Mouse (Mus musculus) limb, embryonic 13.5 days (tissue): ENCODE measurements around the gene Evc. TPM values are rescaled to one million over a fixed set of nuclear protein-coding genes. Genes with fewer than 3 reads are reported as not detected.

Experiments
- ATAC-seq: fragments of 200-750 bp; cut with Nextera tagmentation; 2 replicates; pipeline ENCODE4 v1.8.0; 2017; ENCODE audit warnings: low read depth, moderate number of reproducible peaks, moderate TSS enrichment; ENCODE audit not compliant: low FRiP score
- H3K27ac ChIP-seq: fragments of 300-500 bp; sonication (generic); 2 replicates; pipeline ENCODE4 v1.5.1; 2015; ENCODE audit warnings: inconsistent platforms, mild to moderate bottlenecking, moderate library complexity
- H3K27me3 ChIP-seq: fragments of 300-500 bp; sonication (generic); 2 replicates; pipeline ENCODE4 v1.6.1; 2015; ENCODE audit warnings: mild to moderate bottlenecking, inconsistent platforms
- H3K36me3 ChIP-seq: fragments of 300-500 bp; sonication (generic); 2 replicates; pipeline ENCODE4 v1.6.1; 2015; ENCODE audit warnings: inconsistent platforms, mild to moderate bottlenecking, moderate library complexity
- H3K4me1 ChIP-seq: fragments of 300-500 bp; sonication (generic); 2 replicates; pipeline ENCODE4 v1.6.1; 2015; ENCODE audit warnings: inconsistent platforms
- H3K4me2 ChIP-seq: fragments of 300-500 bp; sonication (generic); replicated peaks from 2 replicates; pipeline ENCODE4 v1.6.1; 2015; ENCODE audit warnings: inconsistent platforms, mild to moderate bottlenecking, moderate library complexity
- H3K4me3 ChIP-seq: fragments of 300-500 bp; sonication (generic); 2 replicates; pipeline ENCODE4 v1.5.1; 2015; ENCODE audit warnings: moderate library complexity, mild to moderate bottlenecking, inconsistent platforms
- H3K9ac ChIP-seq: fragments of 300-500 bp; sonication (generic); 2 replicates; pipeline ENCODE4 v1.6.1; 2015; ENCODE audit warnings: mild to moderate bottlenecking, inconsistent platforms
- H3K9me3 ChIP-seq: fragments of 300-500 bp; sonication (generic); 2 replicates; pipeline ENCODE4 v1.6.1; 2016; ENCODE audit warnings: inconsistent platforms
- WGBS: fragments of 180-500 bp; shearing (Covaris S2); methylation state at CpG from one replicate; pipeline ENCODE4 v1.1.7; 2015; 5-methylcytosine and 5-hydroxymethylcytosine counted together
- polyA plus RNA-seq: library from polyadenylated mRNA; unstranded; fragments of >200 nt; fragmentation: Nextera tagmentation; extraction: Ambion mirVana; gene quantifications from 2 replicates; pipeline ENCODE4 v1.2.1, GENCODE M21; 2015

Evc gene
- polyA plus RNA-seq = 32.6 and 33.2 TPM in 2 replicates

DNA sequence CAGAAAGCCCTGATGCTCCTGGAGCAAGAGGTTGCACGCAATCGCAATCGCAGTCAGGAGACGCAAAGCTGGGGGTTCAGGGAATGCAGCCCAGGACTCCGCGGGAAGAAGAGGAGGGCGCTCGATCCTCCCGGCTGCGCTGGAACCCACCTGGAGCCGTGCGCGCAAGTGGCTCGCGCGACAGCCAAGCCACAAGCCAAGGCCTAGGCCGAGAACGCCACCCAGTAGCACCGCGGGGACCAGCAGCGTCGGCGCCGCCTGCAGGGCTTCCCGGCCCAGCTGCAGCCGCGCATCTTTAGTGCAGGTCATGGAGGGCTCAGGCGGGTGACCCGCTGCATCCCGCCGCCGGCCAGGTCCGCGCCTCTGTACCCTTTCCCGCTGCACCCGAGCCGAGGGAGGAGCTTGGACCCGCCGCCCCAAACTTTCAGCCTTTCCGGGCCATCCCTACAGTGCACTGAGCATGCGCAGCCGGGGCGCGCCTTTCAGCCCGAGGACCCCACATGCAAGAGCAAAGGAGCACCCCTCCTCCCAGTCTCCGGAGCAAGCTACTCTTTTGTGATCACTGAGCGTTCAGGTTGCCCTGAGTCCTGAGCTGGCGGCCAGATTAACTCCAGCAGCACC, at the start of gene Evc:
Evc (minus strand) TSS at position 410 of the 621 bp plus-strand sequence.
- H3K4me3 ChIP-seq = peak within 1 kb of the TSS; percentile 79
- H3K4me1 ChIP-seq = peaks cover 52% of the 10 kb centered on the region
- H3K9me3 ChIP-seq = no peaks in the 10 kb centered on the region
- H3K36me3 ChIP-seq = peaks cover 29% of the 10 kb centered on the region
- peak within 1 kb of the TSS; percentile 81 for H3K4me2 ChIP-seq
- ATAC-seq = peak; percentile 81
- WGBS = under 1% methylated on average over 43 of the region's 48 CpGs
- H3K27me3 ChIP-seq = no peaks in the 10 kb centered on the region
- peak within 1 kb of the TSS; percentile 92 for H3K27ac ChIP-seq
- peak within 1 kb of the TSS; percentile 90 for H3K9ac ChIP-seq

DNA sequence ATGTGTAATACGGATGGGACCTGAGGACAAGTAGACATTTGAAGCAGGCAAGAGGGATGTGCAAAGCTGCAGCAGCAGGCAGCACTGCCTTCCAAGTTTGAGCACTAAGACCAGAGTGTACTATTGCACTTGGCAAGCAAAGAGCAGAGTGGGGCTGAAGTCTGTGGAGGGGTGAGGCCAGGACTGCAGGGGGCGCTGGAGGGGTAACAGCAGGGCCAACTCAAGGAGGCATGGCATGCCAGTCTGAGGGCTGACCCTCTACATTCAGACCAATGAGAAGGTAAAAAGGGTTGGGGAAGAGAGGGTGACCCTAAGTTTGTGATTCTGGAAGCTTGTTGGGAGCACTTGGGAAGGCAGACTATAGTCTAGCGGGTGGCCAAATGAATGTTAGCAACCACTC, 46.9 kb upstream of the Evc start:
- Histone ChIP-seq H3K27ac (no peak overlapping the region), H3K4me2 (no peak overlapping the region), H3K27me3 (no peaks in the 10 kb centered on the region), H3K9me3 (no peaks in the 10 kb centered on the region), H3K4me3 (no peak overlapping the region), H3K9ac (no peak overlapping the region), H3K4me1 (no peaks in the 10 kb centered on the region), H3K36me3 (peaks cover 97% of the 10 kb centered on the region)
- WGBS = 87% methylated on average over 3 of the region's 3 CpGs
- ATAC-seq = no peak

DNA sequence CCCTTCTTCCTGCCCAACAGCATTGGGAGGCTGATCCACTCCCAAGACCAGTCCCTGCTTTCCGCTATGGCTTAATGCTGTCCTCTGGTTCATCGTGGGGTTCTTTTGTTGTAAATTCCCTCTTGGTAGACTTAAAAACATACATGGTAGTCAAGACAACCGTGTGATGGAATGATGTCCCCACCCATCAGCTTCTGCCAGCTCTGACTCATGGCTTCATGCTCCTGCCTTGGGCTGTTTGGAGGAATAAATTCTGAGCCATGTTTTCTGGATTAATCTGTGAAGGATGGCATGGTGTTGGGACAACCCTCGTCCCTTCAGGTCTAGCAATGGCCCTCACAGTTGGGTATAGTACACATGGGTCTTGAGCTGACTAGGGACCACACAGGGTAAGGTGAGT, 43.9 kb upstream of the Evc start:
- Histone ChIP-seq H3K27me3 (no peaks in the 10 kb centered on the region), H3K4me3 (no peak overlapping the region), H3K4me2 (no peak overlapping the region), H3K4me1 (no peaks in the 10 kb centered on the region), H3K9me3 (no peaks in the 10 kb centered on the region), H3K9ac (no peak overlapping the region), H3K27ac (no peak overlapping the region), H3K36me3 (peaks cover 82% of the 10 kb centered on the region)
- no peak for ATAC-seq
- WGBS = 89% methylated on average over 4 of the region's 4 CpGs

DNA sequence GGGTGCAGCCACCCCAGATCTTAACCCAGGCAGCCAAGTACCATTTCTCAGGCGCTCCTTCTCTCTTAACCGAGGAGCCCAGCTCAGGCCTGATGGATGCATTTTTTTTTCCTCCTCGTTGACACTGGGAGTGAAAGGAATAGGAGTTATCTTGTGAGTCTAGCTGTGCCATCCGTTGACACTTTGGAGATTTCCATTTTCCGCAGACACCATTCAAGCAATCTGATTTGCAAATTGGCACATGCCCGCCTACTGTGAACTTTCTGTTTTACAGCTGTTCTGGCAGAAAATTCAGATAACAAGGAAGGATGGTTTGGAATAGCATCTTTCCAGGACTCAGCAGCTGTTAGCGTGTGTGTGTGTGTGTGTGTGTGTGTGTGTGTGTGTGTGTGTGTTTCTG, 40.7 kb upstream of the Evc start:
- H3K27ac ChIP-seq = no peak overlapping the region
- ATAC-seq = no peak
- peaks cover 82% of the 10 kb centered on the region for H3K36me3 ChIP-seq
- no peak overlapping the region for H3K9ac ChIP-seq
- no peak overlapping the region for H3K4me3 ChIP-seq
- H3K27me3 ChIP-seq = no peaks in the 10 kb centered on the region
- H3K9me3 ChIP-seq = no peaks in the 10 kb centered on the region
- H3K4me2 ChIP-seq = no peak overlapping the region
- H3K4me1 ChIP-seq = no peaks in the 10 kb centered on the region
- 91% methylated on average over 7 of the region's 7 CpGs for WGBS

DNA sequence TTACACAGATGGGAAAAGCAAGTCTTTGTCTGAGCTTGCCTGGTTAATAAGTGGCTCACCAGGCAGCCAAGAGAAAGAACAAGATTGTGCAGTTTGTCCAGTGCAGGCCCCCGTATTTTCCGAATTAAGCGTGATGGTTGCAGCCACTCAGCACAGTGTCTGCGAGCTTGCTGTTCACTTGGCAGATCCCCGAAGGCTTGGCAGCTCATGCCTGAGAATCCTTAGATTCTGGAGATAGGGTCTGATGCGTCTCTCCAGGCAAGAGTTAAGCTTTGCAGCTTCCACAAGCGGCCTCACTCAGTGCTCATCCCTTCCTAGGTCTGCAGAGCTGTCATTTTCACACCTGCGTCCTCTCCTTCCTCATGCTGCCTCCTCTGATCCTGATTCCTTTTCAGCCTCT, 32.1 kb upstream of the Evc start:
- Histone ChIP-seq H3K36me3 (peaks cover 75% of the 10 kb centered on the region), H3K27me3 (no peaks in the 10 kb centered on the region), H3K4me3 (no peak overlapping the region), H3K9me3 (no peaks in the 10 kb centered on the region), H3K9ac (no peak overlapping the region), H3K4me2 (no peak overlapping the region), H3K4me1 (peaks cover 8% of the 10 kb centered on the region; the same call in 1 of the 2 replicates), H3K27ac (no peak overlapping the region)
- 85% methylated on average over 8 of the region's 8 CpGs for WGBS
- ATAC-seq = no peak

DNA sequence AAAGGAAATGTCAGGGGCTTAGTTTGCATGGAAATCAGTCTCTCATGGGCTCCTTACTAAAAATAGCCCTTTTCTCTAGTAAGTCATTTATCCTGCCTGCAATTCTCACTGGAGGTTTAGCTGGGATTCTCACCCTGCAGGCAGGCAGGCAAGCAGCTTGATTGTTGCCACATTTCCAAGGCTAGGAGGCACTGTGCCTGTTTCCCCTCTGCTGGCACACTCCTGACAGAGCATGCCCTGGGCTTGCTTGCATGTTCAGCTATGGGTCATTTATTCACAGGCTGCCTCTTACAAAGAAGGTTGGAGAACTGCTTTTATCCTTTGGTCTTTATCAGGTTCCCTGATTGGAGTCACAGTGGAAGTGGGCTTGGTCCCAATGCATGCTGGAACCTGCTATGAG, 29.1 kb upstream of the Evc start:
- no peaks in the 10 kb centered on the region for H3K9me3 ChIP-seq
- no peak overlapping the region for H3K9ac ChIP-seq
- peaks cover 8% of the 10 kb centered on the region; the same call in 1 of the 2 replicates for H3K4me1 ChIP-seq
- ATAC-seq = no peak
- no peak overlapping the region for H3K4me2 ChIP-seq
- peak overlapping the region; percentile 10; the same call in 1 of the 2 replicates for H3K27ac ChIP-seq
- no peak overlapping the region for H3K4me3 ChIP-seq
- peaks cover 65% of the 10 kb centered on the region for H3K36me3 ChIP-seq
- H3K27me3 ChIP-seq = no peaks in the 10 kb centered on the region

DNA sequence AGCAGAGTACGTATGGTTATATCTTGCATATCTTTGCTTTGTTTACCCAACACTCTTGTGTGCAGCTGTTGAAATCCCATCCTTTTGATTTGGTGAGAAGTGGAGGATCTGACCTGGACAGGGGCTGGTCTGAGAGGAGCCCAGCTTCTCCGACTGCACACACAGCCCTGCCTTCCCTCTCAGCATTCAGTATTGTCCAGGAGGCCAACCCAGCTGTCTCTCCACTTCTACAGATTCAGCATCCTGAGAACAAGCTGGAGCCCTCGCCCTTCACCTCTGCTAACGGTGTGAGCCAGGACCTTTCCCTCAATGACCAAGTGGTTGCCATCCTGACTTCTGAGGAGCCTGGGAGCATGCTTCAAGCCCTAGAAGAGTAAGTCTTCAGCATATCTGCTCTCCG, 26.6 kb upstream of the Evc start:
- Histone ChIP-seq H3K36me3 (peaks cover 69% of the 10 kb centered on the region), H3K4me1 (peaks cover 8% of the 10 kb centered on the region; the same call in 1 of the 2 replicates), H3K4me2 (no peak overlapping the region), H3K27ac (no peak overlapping the region), H3K9me3 (no peaks in the 10 kb centered on the region), H3K4me3 (no peak overlapping the region), H3K27me3 (no peaks in the 10 kb centered on the region), H3K9ac (no peak overlapping the region)
- ATAC-seq = no peak
- WGBS = 87% methylated on average over 5 of the region's 5 CpGs

DNA sequence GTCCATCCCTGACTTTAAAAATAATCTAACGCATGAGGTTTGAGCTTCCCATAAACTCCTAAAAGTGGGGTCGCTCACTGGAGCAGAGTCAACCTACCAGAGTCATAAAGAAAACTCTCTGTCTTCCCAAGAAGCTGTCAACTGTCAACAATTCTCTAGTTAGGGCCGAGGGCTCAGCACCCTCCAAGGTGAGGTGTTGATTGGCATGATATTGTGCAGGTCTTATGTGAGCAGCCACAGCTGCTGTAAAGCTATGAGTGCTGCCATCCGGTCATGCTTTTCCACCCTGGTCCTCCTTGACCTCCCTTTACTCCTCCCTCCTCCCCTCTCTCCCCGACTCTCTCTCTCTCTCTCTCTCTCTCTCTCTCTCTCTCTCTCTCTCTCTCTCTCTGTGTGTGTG, 25.9 kb upstream of the Evc start:
- 71% methylated on average over 5 of the region's 5 CpGs for WGBS
- Histone ChIP-seq H3K4me2 (no peak overlapping the region), H3K36me3 (peaks cover 73% of the 10 kb centered on the region), H3K4me3 (no peak overlapping the region), H3K9me3 (no peaks in the 10 kb centered on the region), H3K27me3 (no peaks in the 10 kb centered on the region), H3K27ac (no peak overlapping the region), H3K4me1 (peaks cover 8% of the 10 kb centered on the region; the same call in 1 of the 2 replicates), H3K9ac (no peak overlapping the region)
- no peak for ATAC-seq

DNA sequence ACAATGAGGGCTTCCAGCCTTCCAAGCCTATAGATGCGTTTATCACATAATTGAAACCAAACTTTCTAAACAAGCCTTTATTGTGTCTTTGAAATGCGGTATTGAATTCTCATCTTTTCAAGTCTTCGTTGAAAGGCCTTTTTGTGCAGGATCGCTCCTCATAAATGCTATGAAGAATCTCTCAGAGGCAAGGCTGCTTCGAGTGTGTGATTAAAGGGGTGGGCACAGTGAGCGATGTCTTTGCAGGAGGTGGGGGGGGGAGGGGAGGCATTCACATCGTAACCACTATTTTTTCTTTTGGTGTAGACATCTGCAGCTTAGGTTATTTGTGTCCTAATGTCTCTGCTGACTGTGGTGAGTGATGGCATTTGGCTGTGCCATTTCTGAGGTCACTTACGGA, 19.3 kb upstream of the Evc start:
- no peak overlapping the region for H3K9ac ChIP-seq
- no peaks in the 10 kb centered on the region for H3K27me3 ChIP-seq
- no peak for ATAC-seq
- H3K4me1 ChIP-seq = no peaks in the 10 kb centered on the region
- H3K9me3 ChIP-seq = no peaks in the 10 kb centered on the region
- no peak overlapping the region for H3K4me2 ChIP-seq
- no peak overlapping the region for H3K4me3 ChIP-seq
- no peak overlapping the region for H3K27ac ChIP-seq
- H3K36me3 ChIP-seq = peaks cover 70% of the 10 kb centered on the region
- 66% methylated on average over 8 of the region's 8 CpGs for WGBS

DNA sequence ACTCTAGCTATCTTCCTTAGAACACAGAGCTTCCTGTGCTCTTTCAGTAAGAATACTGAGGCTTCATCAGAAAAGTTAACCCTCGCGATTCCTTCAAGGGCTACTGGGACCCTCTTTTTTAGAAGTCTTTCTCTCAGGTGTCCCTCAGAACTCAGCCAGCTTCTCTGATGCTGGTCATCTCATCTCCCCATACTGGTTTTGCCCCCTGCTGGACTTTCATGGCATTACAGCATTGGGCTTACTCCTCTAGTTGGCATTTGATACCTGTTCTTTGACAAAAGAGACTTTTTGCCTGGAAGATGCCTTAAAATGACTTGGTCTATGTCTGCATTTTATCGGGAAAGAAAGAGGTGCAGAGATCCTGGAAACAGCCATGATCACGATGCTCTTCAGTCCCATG, 17.7 kb upstream of the Evc start:
- WGBS = 81% methylated on average over 4 of the region's 4 CpGs
- no peak for ATAC-seq
- Histone ChIP-seq H3K27me3 (no peaks in the 10 kb centered on the region), H3K4me3 (no peak overlapping the region), H3K4me2 (no peak overlapping the region), H3K36me3 (peaks cover 71% of the 10 kb centered on the region), H3K9ac (no peak overlapping the region), H3K4me1 (no peaks in the 10 kb centered on the region), H3K27ac (no peak overlapping the region), H3K9me3 (no peaks in the 10 kb centered on the region)

DNA sequence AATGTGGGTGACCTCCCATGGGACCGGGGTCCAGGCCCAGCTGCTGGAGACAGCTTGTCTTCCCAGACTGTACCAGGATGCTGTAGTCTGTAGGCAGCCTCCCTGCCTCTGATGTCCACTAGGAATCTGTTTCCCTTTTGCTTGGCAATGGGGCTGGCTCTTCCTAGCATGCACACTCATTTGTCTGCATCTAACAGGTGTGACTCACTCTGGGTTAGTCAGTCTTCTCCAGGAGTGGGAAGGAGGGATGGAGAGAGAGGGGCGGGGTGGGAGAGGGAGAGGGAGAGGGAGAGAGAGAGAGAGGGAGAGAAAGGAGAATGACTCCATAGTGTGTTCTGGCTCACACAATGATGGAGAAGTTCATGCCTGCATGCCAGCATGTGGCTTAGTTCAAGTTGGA, 15.1 kb upstream of the Evc start:
- no peaks in the 10 kb centered on the region for H3K9me3 ChIP-seq
- no peak overlapping the region for H3K9ac ChIP-seq
- H3K4me3 ChIP-seq = no peak overlapping the region
- 88% methylated on average over 2 of the region's 2 CpGs for WGBS
- no peak for ATAC-seq
- H3K36me3 ChIP-seq = peaks cover 67% of the 10 kb centered on the region
- no peak overlapping the region for H3K27ac ChIP-seq
- H3K4me1 ChIP-seq = no peaks in the 10 kb centered on the region
- no peaks in the 10 kb centered on the region for H3K27me3 ChIP-seq
- H3K4me2 ChIP-seq = no peak overlapping the region

DNA sequence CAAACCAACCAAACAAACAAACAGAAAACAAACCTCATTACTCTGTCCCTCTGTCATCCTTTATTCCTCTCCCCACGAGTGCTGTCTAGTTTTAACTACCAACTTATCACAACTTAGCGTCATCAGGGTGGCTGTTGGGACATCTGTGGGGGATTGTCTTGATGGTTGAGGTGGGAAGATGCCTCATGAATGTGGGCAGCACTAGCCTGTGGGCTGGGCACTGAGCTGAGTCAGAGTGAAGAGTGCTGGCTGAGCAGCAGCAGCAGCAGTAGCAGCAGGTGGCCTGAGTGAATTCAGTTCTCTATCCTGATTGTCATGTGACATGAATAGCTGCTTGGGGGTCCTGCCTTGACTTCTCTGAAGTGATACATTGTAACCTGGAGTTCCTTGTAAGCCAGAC, 7.3 kb upstream of the Evc start:
- Histone ChIP-seq H3K4me1 (peaks cover 16% of the 10 kb centered on the region), H3K27me3 (no peaks in the 10 kb centered on the region), H3K27ac (no peak overlapping the region), H3K4me2 (no peak overlapping the region), H3K9ac (no peak overlapping the region), H3K9me3 (no peaks in the 10 kb centered on the region), H3K36me3 (peaks cover 38% of the 10 kb centered on the region), H3K4me3 (no peak overlapping the region)
- WGBS = 85% methylated on average over 2 of the region's 2 CpGs
- no peak for ATAC-seq

DNA sequence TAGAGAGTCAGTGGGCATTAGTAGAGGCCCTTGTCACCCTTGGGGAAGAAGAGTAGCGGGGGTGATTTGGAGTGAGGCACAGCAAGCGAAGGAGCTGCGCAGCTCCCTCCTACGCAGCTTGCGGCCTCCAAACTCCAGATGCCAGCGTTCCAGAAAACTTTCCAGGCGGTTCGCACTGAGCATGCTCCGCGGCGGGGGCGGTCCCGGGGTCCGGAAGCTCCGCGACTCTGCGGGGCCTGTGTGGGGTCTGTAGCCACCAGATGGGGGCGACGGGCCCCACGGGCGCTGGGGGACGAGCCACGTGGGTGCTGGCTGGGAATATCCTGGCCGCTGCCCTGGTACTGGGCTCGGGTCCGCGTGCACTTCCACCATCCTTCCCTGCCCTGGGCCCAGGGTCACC, 1.6 kb upstream of the Evc start, which contains the start of gene Evc2:
Evc2 (plus strand) TSS at position 212 of the 400 bp plus-strand sequence.
- Histone ChIP-seq H3K4me2 (peak within 1 kb of the TSS; percentile 81), H3K9me3 (no peaks in the 10 kb centered on the region), H3K4me3 (peak within 1 kb of the TSS; percentile 79), H3K9ac (peak within 1 kb of the TSS; percentile 90), H3K27me3 (no peaks in the 10 kb centered on the region), H3K27ac (peak within 1 kb of the TSS; percentile 92), H3K36me3 (peaks cover 24% of the 10 kb centered on the region), H3K4me1 (peaks cover 52% of the 10 kb centered on the region)
- under 1% methylated on average over 27 of the region's 27 CpGs for WGBS
- peak; percentile 89 for ATAC-seq
